ENCODE assay signal across 11 mouse cellular contexts in the genomic region with DNA sequence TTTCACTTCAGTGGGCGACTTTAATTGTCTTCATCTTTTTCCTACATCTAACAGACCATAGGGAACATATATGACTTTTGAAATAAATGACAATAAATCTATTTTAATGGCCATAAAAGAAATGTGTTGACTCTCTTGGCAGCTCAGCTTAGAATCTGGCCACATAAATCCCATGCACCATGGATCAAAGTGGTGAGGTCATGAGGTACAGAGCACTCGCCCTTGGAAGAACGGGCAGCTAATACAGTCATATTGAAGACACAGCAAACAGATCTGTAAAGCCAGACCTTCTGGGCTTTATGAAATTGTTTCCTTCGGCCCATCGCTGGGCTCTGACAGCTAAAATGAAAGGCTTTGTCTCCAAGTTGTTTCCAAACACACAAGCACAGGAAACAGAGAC. TPM values are rescaled to one million over a fixed set of nuclear protein-coding genes. Genes with fewer than 3 reads are reported as not detected.
"Had no signal": no experiment of that assay in that cellular context is flagged by ENCODE, and none has a peak within 500 bp of the region (broad histone marks: within the 10 kb centered on the region; RNA-seq: fewer than 3 reads in every experiment).

No protein-coding gene starts in this region.

- DNase-seq: left cerebral cortex, postnatal 4 days; lung, adult 18-20 months; right cerebral cortex, postnatal 14 days; thymus, adult 2 months; thymus, postnatal 4 days had no signal

- ATAC-seq: intestine, embryonic 16.5 days had no signal

- H3K9me3 ChIP-seq: limb, embryonic 13.5 days; midbrain, embryonic 12.5 days; stomach, embryonic 15.5 days had no signal

- H3K27me3 ChIP-seq: limb, embryonic 13.5 days; midbrain, embryonic 12.5 days; stomach, embryonic 15.5 days had no signal

- H3K4me2 ChIP-seq: limb, embryonic 13.5 days; midbrain, embryonic 12.5 days; stomach, embryonic 15.5 days had no signal

- H3K27ac ChIP-seq: limb, embryonic 13.5 days; liver, embryonic 14.5 days; midbrain, embryonic 12.5 days; stomach, embryonic 15.5 days had no signal

- H3K4me3 ChIP-seq: limb, embryonic 13.5 days; midbrain, embryonic 12.5 days; stomach, embryonic 15.5 days had no signal

- H3K4me1 ChIP-seq: midbrain, embryonic 12.5 days had no signal

- H3K9ac ChIP-seq: limb, embryonic 13.5 days; liver, embryonic 14.5 days; midbrain, embryonic 12.5 days; stomach, embryonic 15.5 days had no signal

- H3K36me3 ChIP-seq: limb, embryonic 13.5 days; midbrain, embryonic 12.5 days; stomach, embryonic 15.5 days had no signal

RNA-seq across cellular contexts. Expression of a gene that starts 26.2 kb away (rescaled TPM):
- total RNA-seq: megakaryocyte-erythroid progenitor cell, adult 5-6 weeks had no signal
